Mouse (Mus musculus): ENCODE results near the gene Sec63. TPM values are rescaled to one million over a fixed set of nuclear protein-coding genes. Genes with fewer than 3 reads are reported as not detected.

The Sec63 gene
- polyA plus RNA-seq, 1 experiment from 2014 or later, result 23.0 TPM

GRCm38 (mm10) chr10:42781672-42782071, 20.4 kb downstream of the Sec63 start:
- WGBS, result 74% methylated on average over 3 of the region's 3 CpGs
- Histone ChIP-seq H3K36me3 (ENCODE audit: control insufficient read depth, insufficient read depth, low read length) (0 out of 2 replicates have a peak, but pooled peaks cover 7% of the 10 kb centered on the region), H3K4me1 (ENCODE audit: control insufficient read depth, insufficient read depth, low read length) (no peaks in the 10 kb centered on the region), H3K27me3 (replicated peaks; ENCODE audit: control insufficient read depth, insufficient read depth, low read length) (no peaks in the 10 kb centered on the region), H3K9me3 (replicated peaks; ENCODE audit: control insufficient read depth, low read length) (no peaks in the 10 kb centered on the region), H3K4me2 (ENCODE audit: low read length) (no peak overlapping the region), H3K9ac (ENCODE audit: low read length) (no peak overlapping the region), H3K27ac (ENCODE audit: low read depth, low read length) (no peak overlapping the region), H3K4me3 (ENCODE audit: low read depth, low read length) (no peak overlapping the region)
- no peak for ATAC-seq
- DNase-seq (ENCODE audit: low spot score), result no peak

- no peaks in the 10 kb centered on the region for H3K9me3 ChIP-seq (replicated peaks; ENCODE audit: control insufficient read depth, low read length)
- ATAC-seq, result no peak
- WGBS, result 54% methylated on average over 3 of the region's 3 CpGs
- DNase-seq (ENCODE audit: low spot score), result no peak
- no peak overlapping the region for H3K9ac ChIP-seq (ENCODE audit: low read length)
- no peak overlapping the region for H3K4me2 ChIP-seq (ENCODE audit: low read length)
- H3K36me3 ChIP-seq (ENCODE audit: control insufficient read depth, insufficient read depth, low read length), result peaks cover 72% of the 10 kb centered on the region
- no peaks in the 10 kb centered on the region for H3K4me1 ChIP-seq (ENCODE audit: control insufficient read depth, insufficient read depth, low read length)
- H3K27me3 ChIP-seq (replicated peaks; ENCODE audit: control insufficient read depth, insufficient read depth, low read length), result no peaks in the 10 kb centered on the region
- H3K27ac ChIP-seq (ENCODE audit: low read depth, low read length), result no peak overlapping the region
- no peak overlapping the region for H3K4me3 ChIP-seq (ENCODE audit: low read depth, low read length)
These were observed 39.6 kb downstream of the Sec63 start for GRCm38 (mm10) chr10:42800922-42801321.

DNA sequence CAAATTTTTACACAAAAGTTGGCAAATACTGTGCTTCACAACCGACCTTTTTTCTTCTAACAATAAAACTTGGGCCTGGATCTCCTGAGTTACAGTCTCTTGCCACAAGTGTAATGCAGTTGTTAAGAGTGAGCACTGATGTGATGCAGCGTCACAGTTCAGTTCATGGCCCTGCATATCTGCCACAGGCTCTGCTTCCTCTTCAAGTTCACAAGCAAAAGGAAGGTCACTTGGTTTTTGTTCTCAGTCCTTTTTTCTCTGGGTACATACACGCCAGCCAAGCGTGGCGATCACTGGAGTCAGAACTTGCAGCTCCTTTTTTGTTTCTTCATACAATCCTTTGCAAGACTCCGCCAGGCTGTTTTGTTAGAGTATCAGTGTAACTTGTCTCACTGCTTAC, 64.6 kb downstream of the Sec63 start:
- no peak overlapping the region for H3K9ac ChIP-seq (ENCODE audit: low read length)
- H3K27ac ChIP-seq (ENCODE audit: low read depth, low read length), result no peak overlapping the region
- WGBS, result 55% methylated on average over 6 of the region's 6 CpGs
- no peak overlapping the region for H3K4me3 ChIP-seq (ENCODE audit: low read depth, low read length)
- no peaks in the 10 kb centered on the region for H3K9me3 ChIP-seq (replicated peaks; ENCODE audit: control insufficient read depth, low read length)
- peaks cover 79% of the 10 kb centered on the region for H3K36me3 ChIP-seq (ENCODE audit: control insufficient read depth, insufficient read depth, low read length)
- H3K4me1 ChIP-seq (ENCODE audit: control insufficient read depth, insufficient read depth, low read length), result no peaks in the 10 kb centered on the region
- no peaks in the 10 kb centered on the region for H3K27me3 ChIP-seq (replicated peaks; ENCODE audit: control insufficient read depth, insufficient read depth, low read length)
- no peak for ATAC-seq
- no peak for DNase-seq (ENCODE audit: low spot score)
- no peak overlapping the region for H3K4me2 ChIP-seq (ENCODE audit: low read length)

- no peak for ATAC-seq
- WGBS, result 88% methylated on average over 5 of the region's 5 CpGs
These were observed 65.9 kb downstream of the Sec63 start for GRCm38 (mm10) chr10:42827155-42827554.

GRCm38 (mm10) chr10:42830007-42830406, 68.7 kb downstream of the Sec63 start:
- H3K4me3 ChIP-seq (ENCODE audit: low read depth, low read length), result no peak overlapping the region
- no peaks in the 10 kb centered on the region for H3K9me3 ChIP-seq (replicated peaks; ENCODE audit: control insufficient read depth, low read length)
- WGBS, result 90% methylated on average over 2 of the region's 2 CpGs
- no peak for ATAC-seq
- DNase-seq (ENCODE audit: low spot score), result no peak
- no peak overlapping the region for H3K27ac ChIP-seq (ENCODE audit: low read depth, low read length)
- H3K4me2 ChIP-seq (ENCODE audit: low read length), result no peak overlapping the region
- H3K4me1 ChIP-seq (ENCODE audit: control insufficient read depth, insufficient read depth, low read length), result peaks cover 10% of the 10 kb centered on the region
- no peak overlapping the region for H3K9ac ChIP-seq (ENCODE audit: low read length)
- H3K27me3 ChIP-seq (replicated peaks; ENCODE audit: control insufficient read depth, insufficient read depth, low read length), result no peaks in the 10 kb centered on the region
- H3K36me3 ChIP-seq (ENCODE audit: control insufficient read depth, insufficient read depth, low read length), result peaks cover 67% of the 10 kb centered on the region

More at GRCm38 (mm10) chr10:42827155-42827554, 65.9 kb downstream of the Sec63 start:
- Histone ChIP-seq H3K4me1 (ENCODE audit: control insufficient read depth, insufficient read depth, low read length) (no peaks in the 10 kb centered on the region), H3K27ac (ENCODE audit: low read depth, low read length) (no peak overlapping the region), H3K9me3 (replicated peaks; ENCODE audit: control insufficient read depth, low read length) (no peaks in the 10 kb centered on the region), H3K36me3 (ENCODE audit: control insufficient read depth, insufficient read depth, low read length) (peaks cover 81% of the 10 kb centered on the region), H3K27me3 (replicated peaks; ENCODE audit: control insufficient read depth, insufficient read depth, low read length) (no peaks in the 10 kb centered on the region), H3K9ac (ENCODE audit: low read length) (no peak overlapping the region), H3K4me2 (ENCODE audit: low read length) (no peak overlapping the region), H3K4me3 (ENCODE audit: low read depth, low read length) (no peak overlapping the region)
- DNase-seq (ENCODE audit: low spot score), result no peak

GRCm38 (mm10) chr10:42830409-42830808, 69.1 kb downstream of the Sec63 start:
- H3K4me3 ChIP-seq (ENCODE audit: low read depth, low read length), result no peak overlapping the region
- 50% methylated on average over 6 of the region's 6 CpGs for WGBS
- H3K9me3 ChIP-seq (replicated peaks; ENCODE audit: control insufficient read depth, low read length), result no peaks in the 10 kb centered on the region
- peaks cover 63% of the 10 kb centered on the region for H3K36me3 ChIP-seq (ENCODE audit: control insufficient read depth, insufficient read depth, low read length)
- no peak overlapping the region for H3K4me2 ChIP-seq (ENCODE audit: low read length)
- ATAC-seq (no peak), DNase-seq (ENCODE audit: low spot score) (no peak)
- H3K9ac ChIP-seq (ENCODE audit: low read length), result no peak overlapping the region
- no peak overlapping the region for H3K27ac ChIP-seq (ENCODE audit: low read depth, low read length)
- H3K27me3 ChIP-seq (replicated peaks; ENCODE audit: control insufficient read depth, insufficient read depth, low read length), result no peaks in the 10 kb centered on the region
- peaks cover 13% of the 10 kb centered on the region for H3K4me1 ChIP-seq (ENCODE audit: control insufficient read depth, insufficient read depth, low read length)

- ATAC-seq, result peak; percentile 30; the same call in 1 of the 2 replicates
- DNase-seq (ENCODE audit: low spot score), result peak; percentile 62
- Histone ChIP-seq H3K9me3 (replicated peaks; ENCODE audit: control insufficient read depth, low read length) (no peaks in the 10 kb centered on the region), H3K4me1 (ENCODE audit: control insufficient read depth, insufficient read depth, low read length) (peaks cover 15% of the 10 kb centered on the region), H3K4me2 (ENCODE audit: low read length) (no peak overlapping the region), H3K4me3 (ENCODE audit: low read depth, low read length) (no peak overlapping the region), H3K36me3 (ENCODE audit: control insufficient read depth, insufficient read depth, low read length) (peaks cover 57% of the 10 kb centered on the region), H3K9ac (ENCODE audit: low read length) (no peak overlapping the region), H3K27me3 (replicated peaks; ENCODE audit: control insufficient read depth, insufficient read depth, low read length) (no peaks in the 10 kb centered on the region), H3K27ac (ENCODE audit: low read depth, low read length) (no peak overlapping the region)
- 20% methylated on average over 4 of the region's 4 CpGs for WGBS
These were observed 71.4 kb downstream of the Sec63 start for GRCm38 (mm10) chr10:42832677-42833076.

DNA sequence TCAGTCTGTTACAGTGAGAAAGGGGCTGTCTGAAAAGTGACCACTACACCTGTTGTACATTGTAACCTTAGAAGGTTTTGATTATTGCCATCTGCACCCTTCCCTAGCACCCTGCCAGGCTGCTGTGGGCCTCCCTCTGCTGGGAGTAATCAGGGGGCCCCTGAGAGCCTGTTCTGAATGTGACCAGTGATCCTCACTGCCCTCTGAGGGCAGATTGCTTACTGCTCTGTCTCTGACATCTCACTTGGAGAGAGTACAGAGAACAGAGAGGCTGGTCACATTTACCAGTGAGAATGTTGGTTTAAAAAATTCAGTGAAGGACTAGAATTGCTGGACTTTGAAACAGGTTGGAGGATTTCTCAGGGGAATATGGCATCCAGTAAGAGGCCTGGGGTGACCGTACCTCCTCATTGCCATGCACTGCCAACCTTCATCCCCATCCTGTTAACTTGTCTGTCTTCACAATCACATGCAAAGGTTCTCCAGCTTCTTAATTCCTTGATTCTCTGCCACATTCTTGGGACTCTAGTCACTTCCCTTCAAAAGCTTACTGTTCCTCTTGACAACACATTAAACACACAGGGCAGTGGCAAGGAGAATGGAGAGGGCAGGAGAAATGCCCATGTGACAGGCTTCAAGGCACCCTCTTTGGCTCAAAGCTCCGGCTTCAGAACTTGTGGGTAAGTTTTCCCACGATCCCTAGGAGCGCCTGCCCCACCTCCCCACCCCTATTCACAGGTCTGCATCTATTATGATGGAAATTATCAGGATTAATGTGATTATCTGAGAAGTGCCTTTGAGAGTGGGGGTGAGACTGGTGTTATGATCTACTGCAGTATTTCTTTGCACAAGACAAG, 72.8 kb downstream of the Sec63 start:
- Histone ChIP-seq H3K4me1 (ENCODE audit: control insufficient read depth, insufficient read depth, low read length) (peaks cover 15% of the 10 kb centered on the region), H3K36me3 (ENCODE audit: control insufficient read depth, insufficient read depth, low read length) (peaks cover 42% of the 10 kb centered on the region), H3K4me3 (ENCODE audit: low read depth, low read length) (no peak overlapping the region), H3K4me2 (ENCODE audit: low read length) (no peak overlapping the region), H3K9ac (ENCODE audit: low read length) (no peak overlapping the region), H3K9me3 (replicated peaks; ENCODE audit: control insufficient read depth, low read length) (no peaks in the 10 kb centered on the region), H3K27me3 (replicated peaks; ENCODE audit: control insufficient read depth, insufficient read depth, low read length) (no peaks in the 10 kb centered on the region), H3K27ac (ENCODE audit: low read depth, low read length) (peak overlapping the region; percentile 52; the same call in 1 of the 2 replicates)
- DNase-seq (ENCODE audit: low spot score) (peak; percentile 80), ATAC-seq (peak; percentile 88)
- WGBS, result 9% methylated on average over 4 of the region's 4 CpGs

GRCm38 (mm10) chr10:42838106-42838505, 76.8 kb downstream of the Sec63 start:
- H3K4me1 ChIP-seq (ENCODE audit: control insufficient read depth, insufficient read depth, low read length), result peaks cover 12% of the 10 kb centered on the region
- H3K9ac ChIP-seq (ENCODE audit: low read length), result no peak overlapping the region
- DNase-seq (ENCODE audit: low spot score) (no peak), ATAC-seq (no peak)
- 88% methylated on average over 4 of the region's 4 CpGs for WGBS
- H3K4me3 ChIP-seq (ENCODE audit: low read depth, low read length), result no peak overlapping the region
- no peaks in the 10 kb centered on the region; the same call in 1 of the 2 replicates for H3K9me3 ChIP-seq (replicated peaks; ENCODE audit: control insufficient read depth, low read length)
- H3K27ac ChIP-seq (ENCODE audit: low read depth, low read length), result no peak overlapping the region
- no peaks in the 10 kb centered on the region for H3K27me3 ChIP-seq (replicated peaks; ENCODE audit: control insufficient read depth, insufficient read depth, low read length)
- no peak overlapping the region for H3K4me2 ChIP-seq (ENCODE audit: low read length)
- peaks cover 13% of the 10 kb centered on the region for H3K36me3 ChIP-seq (ENCODE audit: control insufficient read depth, insufficient read depth, low read length)
